10 mouse cellular contexts compared by ENCODE assay signal in the genomic region with DNA sequence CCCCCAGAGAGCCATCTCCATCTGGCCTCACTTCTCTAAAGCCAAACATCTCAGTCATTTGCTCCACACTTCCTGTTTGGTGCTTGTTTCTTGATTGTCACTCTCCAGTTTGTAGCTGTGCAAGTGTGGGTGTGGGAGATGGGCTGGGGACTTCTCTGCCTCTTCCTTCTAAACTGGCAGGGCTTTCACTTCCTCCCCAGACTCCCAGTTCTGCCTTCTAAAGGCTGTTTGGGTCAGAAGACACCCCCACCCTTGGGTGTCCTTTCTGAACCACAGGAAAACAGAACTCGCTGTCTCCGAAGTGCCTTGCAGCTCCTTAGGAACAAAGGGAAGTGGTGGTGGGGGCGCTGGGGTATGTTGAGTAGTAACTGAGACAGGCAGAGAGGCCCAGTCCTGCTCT. TPM values are rescaled to one million over a fixed set of nuclear protein-coding genes. Genes with fewer than 3 reads are reported as not detected.
DNase-seq lines count a peak whose midpoint lies in the region; ATAC-seq and TF ChIP-seq lines count a peak whose summit lies in the region.
"Had no signal": no experiment of that assay in that cellular context is flagged by ENCODE, and none has a peak within 500 bp of the region (broad histone marks: within the 10 kb centered on the region; RNA-seq: fewer than 3 reads in every experiment).

No protein-coding gene starts in this region.

- peaks cover 6% of the 10 kb centered on the region for H3K4me1 ChIP-seq in brown adipose tissue, adult 24 weeks (ENCODE audit: control insufficient read depth, insufficient read depth, insufficient read length, low read length)
- peaks cover 10% of the 10 kb centered on the region for H3K4me1 ChIP-seq in liver, embryonic 16.5 days (ENCODE audit: control insufficient read depth, low read depth, low read length)
- H3K4me1 ChIP-seq in spleen, adult 2 months (ENCODE audit: control insufficient read depth, insufficient read depth, insufficient read length), result peaks cover 34% of the 10 kb centered on the region
- H3K4me1 ChIP-seq in hindbrain, embryonic 13.5 days (replicated peaks), result peaks cover 18% of the 10 kb centered on the region

- peak overlapping the region; percentile 67; the same call in 1 of the 2 replicates for H3K4me2 ChIP-seq in liver, embryonic 16.5 days (ENCODE audit: low read depth, low read length)
- no peak overlapping the region for H3K4me2 ChIP-seq in hindbrain, embryonic 13.5 days
- H3K4me2 ChIP-seq: midbrain, embryonic 12.5 days had no signal

- peak; percentile 31 to 46 for DNase-seq in left cerebral cortex, adult 9 months (ENCODE audit: low spot score in 2 of 2)
- DNase-seq in left cerebral cortex, postnatal 36 days (ENCODE audit: low spot score in 2 of 2), result no peak
- DNase-seq in spleen, adult 2 months (ENCODE audit: low read depth in 1 of 2, low spot score in 2 of 2), result peak; percentile 61 to 62
- DNase-seq in cerebellum, postnatal 4 days (ENCODE audit: low spot score in 2 of 2), result no peak
- DNase-seq: kidney, postnatal 4 days had no signal

- no peaks in the 10 kb centered on the region for H3K9me3 ChIP-seq in liver, embryonic 16.5 days (replicated peaks; ENCODE audit: control insufficient read depth, low read length)
- no peaks in the 10 kb centered on the region for H3K9me3 ChIP-seq in hindbrain, embryonic 13.5 days
- H3K9me3 ChIP-seq: midbrain, embryonic 12.5 days had no signal

- H3K27ac ChIP-seq in brown adipose tissue, adult 24 weeks (replicated peaks; ENCODE audit: low read depth, low read length), result peak overlapping the region; percentile 76
- no peak overlapping the region for H3K27ac ChIP-seq in liver, embryonic 16.5 days (ENCODE audit: low read length)
- H3K27ac ChIP-seq in spleen, adult 2 months (ENCODE audit: insufficient read depth, low read length), result peak overlapping the region; percentile 89
- no peak overlapping the region for H3K27ac ChIP-seq in hindbrain, embryonic 13.5 days
- H3K27ac ChIP-seq: midbrain, embryonic 12.5 days had no signal

- H3K27me3 ChIP-seq in liver, embryonic 16.5 days (ENCODE audit: control insufficient read depth, insufficient read depth, low read depth, low read length), result peaks cover 28% of the 10 kb centered on the region
- H3K27me3 ChIP-seq in spleen, adult 2 months (ENCODE audit: control insufficient read depth, insufficient read depth, low read length), result no peaks in the 10 kb centered on the region
- H3K27me3 ChIP-seq in hindbrain, embryonic 13.5 days, result peaks cover 55% of the 10 kb centered on the region

- H3K9ac ChIP-seq in liver, embryonic 16.5 days (ENCODE audit: low read depth, low read length), result no peak overlapping the region
- H3K9ac ChIP-seq in hindbrain, embryonic 13.5 days, result no peak overlapping the region
- H3K9ac ChIP-seq: midbrain, embryonic 12.5 days had no signal

- WGBS in liver, embryonic 16.5 days (ENCODE audit: insufficient replicate concordance), result 29% methylated on average over 3 of the region's 3 CpGs
- WGBS in spleen, adult 2 months, result 7% methylated on average over 3 of the region's 3 CpGs
- WGBS in hindbrain, embryonic 13.5 days, result 80% methylated on average over 3 of the region's 3 CpGs

- TF ChIP-seq POLR2A in spleen, adult 2 months (IDR thresholded peaks at IDR 0.05; ENCODE audit: low read depth, low read length), result no peak

- intact Hi-C loops in left cerebral cortex, postnatal 36 days (cut with DNase I), result loop anchor here (5.0 kb wide), 1 partner anchor 49 kb away; no protein-coding TSS in a partner anchor

- TF ChIP-seq CTCF in spleen, adult 2 months (IDR thresholded peaks at IDR 0.05; ENCODE audit: extremely low read depth, insufficient read depth, insufficient read length, insufficient replicate concordance), result no peak

- H3K36me3 ChIP-seq in liver, embryonic 16.5 days (ENCODE audit: control insufficient read depth, insufficient read depth), result no peaks in the 10 kb centered on the region
- H3K36me3 ChIP-seq in spleen, adult 2 months (ENCODE audit: control insufficient read depth, insufficient read depth, low read length), result no peaks in the 10 kb centered on the region
- no peaks in the 10 kb centered on the region for H3K36me3 ChIP-seq in hindbrain, embryonic 13.5 days
- H3K36me3 ChIP-seq: midbrain, embryonic 12.5 days had no signal

- no peak overlapping the region for H3K4me3 ChIP-seq in brown adipose tissue, adult 24 weeks (ENCODE audit: insufficient read depth, low read depth, low read length)
- no peak overlapping the region for H3K4me3 ChIP-seq in liver, embryonic 16.5 days (ENCODE audit: low read depth, low read length)
- H3K4me3 ChIP-seq in spleen, adult 2 months (ENCODE audit: extremely low read depth, insufficient read depth, insufficient read length), result peak overlapping the region; percentile 29; the same call in 1 of the 2 replicates
- H3K4me3 ChIP-seq in hindbrain, embryonic 13.5 days, result no peak overlapping the region
- H3K4me3 ChIP-seq: midbrain, embryonic 12.5 days had no signal

- no peak for ATAC-seq in liver, embryonic 16.5 days (ENCODE audit: low read depth)
- no peak for ATAC-seq in hindbrain, embryonic 13.5 days (ENCODE audit: low FRiP score)
- ATAC-seq: forebrain, embryonic 16.5 days had no signal

RNA-seq across cellular contexts. Expression of a gene that starts 1.8 kb away (rescaled TPM):
- total RNA-seq in left cerebral cortex, postnatal 36 days (2021), result 1 to 10 TPM; 3.7 to 4.8 TPM
- polyA plus RNA-seq in brown adipose tissue, adult 24 weeks (2012; ENCODE audit: insufficient read depth, insufficient read length, missing spikeins), result 3.6 and 5.4 TPM in 2 replicates
- 5.9 and 7.1 TPM in 2 replicates for polyA plus RNA-seq in liver, embryonic 16.5 days (2015; fragmentation: Nextera tagmentation; extraction: Ambion mirVana)
- polyA plus RNA-seq in spleen, adult 2 months (2012; rRNA removed), result 21.4 and 25.6 TPM in 2 replicates
- 0.98 and 1.1 TPM in 2 replicates for polyA plus RNA-seq in hindbrain, embryonic 13.5 days (2015; fragmentation: Nextera tagmentation; extraction: Ambion mirVana)

RNA-seq across cellular contexts. Expression of a gene that starts 52.1 kb away (rescaled TPM):
- 100 to 1,000 TPM; 108 to 115 TPM for total RNA-seq in left cerebral cortex, postnatal 36 days (2021)
- 8.4 and 10.2 TPM in 2 replicates for polyA plus RNA-seq in brown adipose tissue, adult 24 weeks (2012; ENCODE audit: insufficient read depth, insufficient read length, missing spikeins)
- 1.9 and 2.0 TPM in 2 replicates for polyA plus RNA-seq in liver, embryonic 16.5 days (2015; fragmentation: Nextera tagmentation; extraction: Ambion mirVana)
- 49.3 and 66.0 TPM in 2 replicates for polyA plus RNA-seq in spleen, adult 2 months (2012; rRNA removed)
- polyA plus RNA-seq in hindbrain, embryonic 13.5 days (2015; fragmentation: Nextera tagmentation; extraction: Ambion mirVana), result 13.4 TPM in 2 replicates

Comparison
In these comparisons a context has a peak if more than half of its experiments do, and no peak if none do; other contexts are left out.
1. DNase-seq: peak in left cerebral cortex, adult 9 months (2 of 2) and spleen, adult 2 months (2 of 2); none in left cerebral cortex, postnatal 36 days (0 of 2) and cerebellum, postnatal 4 days (0 of 2).
2. H3K27ac ChIP-seq: peak in brown adipose tissue, adult 24 weeks (single experiment) and spleen, adult 2 months (single experiment); none in liver, embryonic 16.5 days (single experiment) and hindbrain, embryonic 13.5 days (single experiment).